Mouse (Mus musculus) cerebral cortex, adult 2 months (tissue): ENCODE measurements around the gene Gm3526.

Source experiments
- WGBS: fragments of 180-500 bp; shearing (Covaris S2); methylation state at CpG from one replicate; pipeline ENCODE4 v1.1.7; 2018; 5-methylcytosine and 5-hydroxymethylcytosine counted together

The Gm3526 gene

DNA sequence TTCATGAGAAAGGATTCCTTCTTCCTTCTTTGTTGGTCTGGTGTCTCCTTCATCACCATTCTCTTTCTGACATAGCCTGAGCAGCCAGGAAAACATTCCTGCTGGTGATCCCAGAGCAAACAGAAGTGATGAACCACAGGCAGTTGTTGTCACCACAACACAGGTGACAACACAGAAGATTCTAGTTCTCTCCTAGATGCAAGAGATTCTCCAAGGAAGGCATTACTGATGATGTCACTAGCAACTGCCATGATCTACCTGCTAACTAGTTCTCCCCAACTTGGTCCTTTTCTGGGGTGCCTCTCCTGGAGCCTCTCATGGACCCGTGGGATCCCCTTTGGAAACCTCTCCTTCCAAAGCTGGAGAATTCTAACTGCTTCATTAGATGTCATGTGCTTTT is at the start of gene Gm3526:
Gene Gm3526, minus strand, starts transcription at position 101 of the 400 bp plus-strand sequence.
- WGBS, result no CpG with 5 or more reads among the region's 1 CpGs
